15 mouse cellular contexts compared by ENCODE assay signal in genomic region chr19:37881431-37882081, GRCm38 (mm10).
DNase-seq lines count a peak whose midpoint lies in the region; ATAC-seq and TF ChIP-seq lines count a peak whose summit lies in the region.
"Had no signal": no experiment of that assay in that cellular context is flagged by ENCODE, and none has a peak within 500 bp of the region (broad histone marks: within the 10 kb centered on the region; RNA-seq: fewer than 3 reads in every experiment).

No protein-coding gene starts in this region.

- no peak for TF ChIP-seq POLR2A in ES-Bruce4 (IDR thresholded peaks at IDR 0.05; ENCODE audit: insufficient read depth, low read length)

- no peaks in the 10 kb centered on the region for H3K9me3 ChIP-seq in hindbrain, postnatal 0 days (ENCODE audit: low read length)
- H3K9me3 ChIP-seq in hindbrain, embryonic 12.5 days (replicated peaks): no peaks in the 10 kb centered on the region
- H3K9me3 ChIP-seq in ES-Bruce4 (replicated peaks; ENCODE audit: control insufficient read depth, insufficient read depth, low read length, poor library complexity, severe bottlenecking): no peaks in the 10 kb centered on the region
- H3K9me3 ChIP-seq: hindbrain, embryonic 15.5 days; neural tube, embryonic 13.5 days had no signal

- H3K27me3 ChIP-seq in hindbrain, postnatal 0 days (ENCODE audit: insufficient read depth, low read length): peaks cover 16% of the 10 kb centered on the region
- peaks cover 77% of the 10 kb centered on the region for H3K27me3 ChIP-seq in hindbrain, embryonic 12.5 days
- peaks cover 1% of the 10 kb centered on the region; the same call in 1 of the 2 replicates for H3K27me3 ChIP-seq in ES-Bruce4 (ENCODE audit: control insufficient read depth, insufficient read depth, low read length, poor library complexity, severe bottlenecking)

- WGBS in hindbrain, postnatal 0 days: 11% methylated on average over 9 of the region's 9 CpGs
- WGBS in hindbrain, embryonic 12.5 days: 2% methylated on average over 9 of the region's 9 CpGs

- no peak for TF ChIP-seq CTCF in hindbrain, postnatal 0 days (IDR thresholded peaks at IDR 0.05; ENCODE audit: low read depth)
- no peak for TF ChIP-seq CTCF in ES-Bruce4 (IDR thresholded peaks at IDR 0.05; ENCODE audit: low read depth, low read length)

- no peak overlapping the region for H3K4me3 ChIP-seq in hindbrain, postnatal 0 days (ENCODE audit: low read length)
- H3K4me3 ChIP-seq in hindbrain, embryonic 12.5 days: no peak overlapping the region
- H3K4me3 ChIP-seq in ES-Bruce4 (ENCODE audit: low read depth, low read length): no peak overlapping the region
- H3K4me3 ChIP-seq: hindbrain, embryonic 15.5 days; neural tube, embryonic 13.5 days had no signal

- ATAC-seq in hindbrain, postnatal 0 days: no peak
- ATAC-seq in hindbrain, embryonic 12.5 days (ENCODE audit: low FRiP score): no peak
- ATAC-seq in megakaryocyte progenitor cell, adult 5-6 weeks (replicated peaks; ENCODE audit: poor library complexity): no peak
- ATAC-seq: CD4-positive, CD25-positive, alpha-beta regulatory T cell, adult 4 months had no signal

- 0 out of 2 replicates have a peak, but pooled peaks cover 6% of the 10 kb centered on the region for H3K4me1 ChIP-seq in hindbrain, postnatal 0 days (ENCODE audit: insufficient read depth, low read length)
- H3K4me1 ChIP-seq in hindbrain, embryonic 12.5 days: peaks cover 9% of the 10 kb centered on the region
- peaks cover 3% of the 10 kb centered on the region for H3K4me1 ChIP-seq in ES-Bruce4 (ENCODE audit: control insufficient read depth, insufficient read depth, low read length)

- H3K27ac ChIP-seq in hindbrain, postnatal 0 days: no peak overlapping the region
- no peak overlapping the region for H3K27ac ChIP-seq in hindbrain, embryonic 12.5 days
- no peak overlapping the region for H3K27ac ChIP-seq in ES-Bruce4 (ENCODE audit: insufficient read depth, low read length)
- H3K27ac ChIP-seq: hindbrain, embryonic 15.5 days; neural tube, embryonic 13.5 days; stomach, postnatal 0 days had no signal

- peak; percentile 12 for DNase-seq in hindbrain, postnatal 0 days (ENCODE audit: low spot score)
- DNase-seq in ES-CJ7 (ENCODE audit: low read depth, low spot score): peak; percentile 69
- peak; percentile 40 for DNase-seq in embryo, embryonic 9.5 days (ENCODE audit: extremely low spot score)
- DNase-seq in adrenal gland, postnatal 14 days: no peak
- DNase-seq: kidney, adult 2 months; lung, postnatal 36 days; right cerebral cortex, adult 18-20 months; thymus, postnatal 36 days had no signal

- H3K36me3 ChIP-seq in hindbrain, postnatal 0 days (ENCODE audit: insufficient read depth, low read length): no peaks in the 10 kb centered on the region
- H3K36me3 ChIP-seq in hindbrain, embryonic 12.5 days: no peaks in the 10 kb centered on the region
- no peaks in the 10 kb centered on the region for H3K36me3 ChIP-seq in ES-Bruce4 (ENCODE audit: control insufficient read depth, insufficient read depth, low read length, poor library complexity, severe bottlenecking)
- H3K36me3 ChIP-seq: hindbrain, embryonic 15.5 days; neural tube, embryonic 13.5 days had no signal

- TF ChIP-seq EP300 in ES-Bruce4 (IDR thresholded peaks at IDR 0.05; ENCODE audit: insufficient read depth, low read depth, low read length): peak; percentile 88

- no peak overlapping the region for H3K9ac ChIP-seq in hindbrain, postnatal 0 days (replicated peaks; ENCODE audit: low read length)
- no peak overlapping the region for H3K9ac ChIP-seq in hindbrain, embryonic 12.5 days
- no peak overlapping the region for H3K9ac ChIP-seq in ES-Bruce4 (ENCODE audit: low read depth, poor library complexity, severe bottlenecking)
- H3K9ac ChIP-seq: hindbrain, embryonic 15.5 days; neural tube, embryonic 13.5 days had no signal

- no peak overlapping the region for H3K4me2 ChIP-seq in hindbrain, postnatal 0 days (ENCODE audit: low read depth, low read length)
- no peak overlapping the region for H3K4me2 ChIP-seq in hindbrain, embryonic 12.5 days (replicated peaks)
- H3K4me2 ChIP-seq: hindbrain, embryonic 15.5 days; neural tube, embryonic 13.5 days had no signal
